ENCODE assay signal across 8 mouse cellular contexts in the genomic region with DNA sequence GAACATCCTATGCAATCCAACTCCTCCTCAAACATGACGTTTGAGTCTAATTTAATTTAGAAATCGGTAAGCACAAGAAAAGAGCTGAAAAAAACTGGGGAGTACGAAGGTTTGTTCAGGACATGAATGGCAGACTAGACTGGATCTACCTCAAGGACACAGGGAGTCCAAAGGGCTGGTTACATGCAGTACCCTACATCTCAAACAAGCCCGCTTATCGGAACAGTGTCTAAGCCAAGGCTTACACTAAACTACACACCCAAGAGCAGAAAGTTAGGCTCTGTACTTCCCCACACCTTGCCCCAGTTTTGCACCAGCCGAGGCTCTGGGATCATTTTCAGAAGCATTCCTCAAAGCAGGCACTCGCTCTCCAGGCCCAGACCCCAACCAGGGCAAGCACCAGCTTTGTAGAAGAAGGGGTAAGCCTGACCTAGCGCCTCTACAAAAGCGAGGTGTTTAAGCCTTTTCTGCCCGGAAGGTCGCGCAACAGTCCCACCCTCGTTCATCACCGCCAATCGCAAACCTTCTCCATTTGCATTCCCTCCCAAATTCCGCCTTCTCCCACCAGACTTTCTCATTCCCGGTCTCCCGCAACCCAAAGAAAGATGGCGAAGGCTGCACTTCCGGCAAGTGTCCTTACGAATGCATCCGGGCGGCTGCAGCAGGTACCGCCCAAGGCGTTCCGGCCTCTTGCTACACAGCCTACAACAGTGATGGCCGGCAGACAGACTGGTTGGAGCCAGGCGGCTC. TPM values are rescaled to one million over a fixed set of nuclear protein-coding genes. Genes with fewer than 3 reads are reported as not detected.
DNase-seq lines count a peak whose midpoint lies in the region; ATAC-seq lines count a peak whose summit lies in the region.

Gene Nr1h3 (minus strand): TSS at position 613 of the 750 bp plus-strand sequence.
Gene Acp2 (plus strand): TSS at position 664 of the 750 bp plus-strand sequence.

- peak within 1 kb of the TSS; percentile 59 for H3K9ac ChIP-seq in hindbrain, embryonic 15.5 days

- peak within 1 kb of the TSS; percentile 82 for H3K27ac ChIP-seq in hindbrain, embryonic 15.5 days (replicated peaks)

- peak; percentile 88 for DNase-seq in T-cell, adult 2 months (ENCODE audit: low spot score)
- peak; percentile 94 to 99 for DNase-seq in cerebellum, postnatal 36 days
- DNase-seq in frontal cortex, postnatal 36 days (ENCODE audit: low spot score in 2 of 2) = peak; percentile 97 to 98
- DNase-seq in left cerebral cortex, adult 11 months (ENCODE audit: low spot score) = peak; percentile 92
- DNase-seq in lung, postnatal 4 days = peak; percentile 96 to 97
- peak; percentile 87 for DNase-seq in retina, postnatal 7 days (ENCODE audit: low read depth, low spot score)
- peak; percentile 89 for DNase-seq in urinary bladder, adult 2 months (ENCODE audit: low spot score)

- 4% methylated on average over 28 of the region's 28 CpGs for WGBS in hindbrain, embryonic 15.5 days

- H3K36me3 ChIP-seq in hindbrain, embryonic 15.5 days = peaks cover 23% of the 10 kb centered on the region

- H3K4me2 ChIP-seq in hindbrain, embryonic 15.5 days = peak within 1 kb of the TSS; percentile 72

- peak within 1 kb of the TSS; percentile 49 for H3K4me3 ChIP-seq in hindbrain, embryonic 15.5 days

- H3K9me3 ChIP-seq in hindbrain, embryonic 15.5 days = no peaks in the 10 kb centered on the region

- peak; percentile 96 for ATAC-seq in hindbrain, embryonic 15.5 days (ENCODE audit: low FRiP score, low read depth)

- H3K4me1 ChIP-seq in hindbrain, embryonic 15.5 days (replicated peaks) = peaks cover 29% of the 10 kb centered on the region

- H3K27me3 ChIP-seq in hindbrain, embryonic 15.5 days = no peaks in the 10 kb centered on the region

RNA-seq across cellular contexts. Expression of gene Nr1h3, which starts in this region (rescaled TPM):
- polyA plus RNA-seq in hindbrain, embryonic 15.5 days (2015; fragmentation: Nextera tagmentation; extraction: Ambion mirVana) = 2.5 and 2.6 TPM in 2 replicates
- polyA plus RNA-seq in urinary bladder, adult 2 months (2012; rRNA removed) = 18.6 and 20.8 TPM in 2 replicates

RNA-seq across cellular contexts. Expression of gene Acp2, which starts in this region (rescaled TPM):
- polyA plus RNA-seq in hindbrain, embryonic 15.5 days (2015; fragmentation: Nextera tagmentation; extraction: Ambion mirVana) = 36.2 and 37.2 TPM in 2 replicates
- polyA plus RNA-seq in urinary bladder, adult 2 months (2012; rRNA removed) = 18.8 and 24.2 TPM in 2 replicates

Comparison
In these comparisons a context has a peak if more than half of its experiments do, and no peak if none do; other contexts are left out.
1. Peak in every context shown above with its lines: DNase-seq, ATAC-seq, H3K4me3 ChIP-seq and H3K27ac ChIP-seq.